ENCODE assay signal across 8 mouse cellular contexts in the genomic region with DNA sequence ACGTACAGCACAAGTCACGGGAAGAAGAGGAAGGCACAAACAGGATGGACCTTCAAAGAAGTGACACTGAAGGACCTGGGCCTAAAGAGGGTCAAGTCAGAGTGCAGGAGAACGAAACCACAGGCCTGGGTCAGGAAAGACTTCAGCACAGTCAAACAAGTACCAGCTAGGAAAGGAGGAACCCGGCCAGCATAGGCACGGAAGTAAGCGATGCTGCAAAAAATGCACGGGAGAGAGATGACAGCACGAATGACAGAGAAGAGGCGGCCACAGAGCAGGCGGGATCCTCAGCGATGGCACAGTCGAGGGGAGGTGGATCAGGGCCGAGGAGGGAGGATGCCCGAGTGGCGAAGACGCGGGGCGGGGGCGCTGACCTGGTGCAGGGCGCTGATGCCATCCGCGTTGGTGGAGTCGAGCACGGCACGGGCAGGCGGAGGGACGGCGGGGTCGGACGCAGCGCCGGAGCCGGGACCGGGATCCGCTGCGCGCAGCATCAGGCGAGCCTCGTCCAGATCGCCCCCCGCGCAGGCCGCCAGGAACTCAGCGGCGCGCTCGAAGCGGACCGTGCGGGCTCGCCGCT. TPM values are rescaled to one million over a fixed set of nuclear protein-coding genes. Genes with fewer than 3 reads are reported as not detected.
DNase-seq lines count a peak whose midpoint lies in the region; ATAC-seq and TF ChIP-seq lines count a peak whose summit lies in the region.

No protein-coding gene starts in this region.

- peaks cover 51% of the 10 kb centered on the region for H3K79me2 ChIP-seq in macrophage (ENCODE audit: inconsistent target)

- H3K4me3 ChIP-seq in ES-Bruce4 (ENCODE audit: low read depth, low read length) = peak overlapping the region; percentile 91
- H3K4me3 ChIP-seq in bone marrow, adult 2 months (replicated peaks; ENCODE audit: control insufficient read depth, low read depth, low read length) = peak overlapping the region; percentile 98
- H3K4me3 ChIP-seq in forebrain, embryonic 10.5 days = peak overlapping the region; percentile 94
- H3K4me3 ChIP-seq in hindbrain, embryonic 14.5 days (replicated peaks; ENCODE audit: low read length) = peak overlapping the region; percentile 88
- H3K4me3 ChIP-seq in macrophage (ENCODE audit: inconsistent target) = peak overlapping the region; percentile 64

- TF ChIP-seq CTCF in ES-Bruce4 (IDR thresholded peaks at IDR 0.05; ENCODE audit: low read depth, low read length) = no peak
- TF ChIP-seq CTCF in bone marrow, adult 2 months (IDR thresholded peaks at IDR 0.05; ENCODE audit: control insufficient read depth, insufficient read depth, low read length) = no peak

- H3K9ac ChIP-seq in ES-Bruce4 (ENCODE audit: low read depth, poor library complexity, severe bottlenecking) = peak overlapping the region; percentile 91
- peak overlapping the region; percentile 96 for H3K9ac ChIP-seq in hindbrain, embryonic 14.5 days

- H3K4me2 ChIP-seq in hindbrain, embryonic 14.5 days (replicated peaks) = peak overlapping the region; percentile 89

- no peaks in the 10 kb centered on the region for H3K27me3 ChIP-seq in ES-Bruce4 (ENCODE audit: control insufficient read depth, insufficient read depth, low read length, poor library complexity, severe bottlenecking)
- H3K27me3 ChIP-seq in forebrain, embryonic 10.5 days (ENCODE audit: poor library complexity, severe bottlenecking) = no peaks in the 10 kb centered on the region
- no peaks in the 10 kb centered on the region for H3K27me3 ChIP-seq in hindbrain, embryonic 14.5 days (ENCODE audit: control insufficient read depth, insufficient read depth, low read length)

- no peak for TF ChIP-seq EP300 in ES-Bruce4 (IDR thresholded peaks at IDR 0.05; ENCODE audit: insufficient read depth, low read depth, low read length)

- DNase-seq in forebrain, embryonic 10.5 days (ENCODE audit: extremely low spot score, low spot score) = peak; percentile 43
- DNase-seq in hindbrain, embryonic 14.5 days (ENCODE audit: low spot score) = peak; percentile 37
- DNase-seq in left cerebral cortex, adult 8-10 months (ENCODE audit: low spot score in 2 of 2) = peak; percentile 25 to 42
- peak; percentile 48 for DNase-seq in right cerebral cortex, postnatal 25 days
- no peak for DNase-seq in c-Kit-positive CD71-positive TER-119-positive erythroid progenitor cells, embryonic 14.5 days (ENCODE audit: low spot score)

- H3K36me3 ChIP-seq in ES-Bruce4 (ENCODE audit: control insufficient read depth, insufficient read depth, low read length, poor library complexity, severe bottlenecking) (no peaks in the 10 kb centered on the region), macrophage (ENCODE audit: inconsistent target) (peaks cover 14% of the 10 kb centered on the region; the same call in 1 of the 2 replicates)
- peaks cover 23% of the 10 kb centered on the region for H3K36me3 ChIP-seq in forebrain, embryonic 10.5 days (replicated peaks)
- peaks cover 12% of the 10 kb centered on the region for H3K36me3 ChIP-seq in hindbrain, embryonic 14.5 days (replicated peaks; ENCODE audit: control insufficient read depth, insufficient read depth)

- H3K27ac ChIP-seq in ES-Bruce4 (ENCODE audit: insufficient read depth, low read length) (no peak overlapping the region), macrophage (peak overlapping the region; percentile 75)
- peak overlapping the region; percentile 78 for H3K27ac ChIP-seq in bone marrow, adult 2 months (ENCODE audit: control insufficient read depth, insufficient read depth, low read depth, low read length, poor library complexity)
- peak overlapping the region; percentile 93 for H3K27ac ChIP-seq in forebrain, embryonic 10.5 days
- H3K27ac ChIP-seq in hindbrain, embryonic 14.5 days = peak overlapping the region; percentile 86

- under 1% methylated on average over 46 of the region's 52 CpGs for WGBS in bone marrow, adult 2 months
- under 1% methylated on average over 47 of the region's 52 CpGs for WGBS in forebrain, embryonic 10.5 days
- WGBS in hindbrain, embryonic 14.5 days = 0% methylated on average over 43 of the region's 52 CpGs
- under 1% methylated on average over 52 of the region's 52 CpGs for WGBS in macrophage (ENCODE audit: missing documents)

- peak; percentile 51 for ATAC-seq in hindbrain, embryonic 14.5 days (ENCODE audit: low FRiP score)

- no peaks in the 10 kb centered on the region for H3K9me3 ChIP-seq in ES-Bruce4 (replicated peaks; ENCODE audit: control insufficient read depth, insufficient read depth, low read length, poor library complexity, severe bottlenecking)
- no peaks in the 10 kb centered on the region for H3K9me3 ChIP-seq in forebrain, embryonic 10.5 days
- H3K9me3 ChIP-seq in hindbrain, embryonic 14.5 days (ENCODE audit: control insufficient read depth, low read length) = no peaks in the 10 kb centered on the region

- no peak for TF ChIP-seq POLR2A in ES-Bruce4 (IDR thresholded peaks at IDR 0.05; ENCODE audit: insufficient read depth, low read length)
- TF ChIP-seq POLR2A in bone marrow, adult 2 months (IDR thresholded peaks at IDR 0.05; ENCODE audit: borderline replicate concordance, control insufficient read depth, low read depth, low read length) = no peak

- no peaks in the 10 kb centered on the region for H3K4me1 ChIP-seq in ES-Bruce4 (ENCODE audit: control insufficient read depth, insufficient read depth, low read length)
- peaks cover 10% of the 10 kb centered on the region for H3K4me1 ChIP-seq in bone marrow, adult 2 months (ENCODE audit: control insufficient read depth, insufficient read depth, low read length)
- H3K4me1 ChIP-seq in forebrain, embryonic 10.5 days = peaks cover 43% of the 10 kb centered on the region
- peaks cover 33% of the 10 kb centered on the region for H3K4me1 ChIP-seq in hindbrain, embryonic 14.5 days (replicated peaks; ENCODE audit: control insufficient read depth, insufficient read depth, low read length)

RNA-seq across cellular contexts. Expression of a gene that starts 0.5 kb away (rescaled TPM):
- polyA plus RNA-seq in ES-Bruce4 (2011; ENCODE audit: insufficient read depth, insufficient read length, low read depth, missing spikeins) (63.1 and 68.7 TPM in 2 replicates), macrophage (2018) (102 to 126 TPM (median 108 TPM) in 3 replicates)
- polyA plus RNA-seq in bone marrow, adult 2 months (2011; ENCODE audit: insufficient read depth, insufficient read length, low replicate concordance, missing spikeins) = 163 and 340 TPM in 2 replicates
- polyA plus RNA-seq in forebrain, embryonic 10.5 days (2016; fragmentation: Nextera tagmentation; extraction: Ambion mirVana) = 34.2 and 34.8 TPM in 2 replicates
- 50.1 and 54.7 TPM in 2 replicates for polyA plus RNA-seq in hindbrain, embryonic 14.5 days (2014; fragmentation: Nextera tagmentation; extraction: Ambion mirVana)
- total RNA-seq in left cerebral cortex, adult 8-10 months (2022) = 100 to 1,000 TPM; 142 to 158 (median 151) TPM
- 1,000 to 10,000 TPM in 4 of 26 experiments, 100 to 1,000 TPM in 22; 252 to 1,368 (median 799) TPM for total RNA-seq in macrophage (2018; cell fraction: chromatin; rRNA removed)
- total RNA-seq in macrophage (2018; cell fraction: cytosol; rRNA removed) = 100 to 1,000 TPM in 8 of 26 experiments, 10 to 100 TPM in 18; 58.8 to 146 (median 96.2) TPM
- 100 to 1,000 TPM; 121 to 560 (median 335) TPM for total RNA-seq in macrophage (2018; cell fraction: nucleus; rRNA removed)

RNA-seq across cellular contexts. Expression of a gene that starts 15.2 kb away (rescaled TPM):
- 20.2 and 20.7 TPM in 2 replicates for polyA plus RNA-seq in ES-Bruce4 (2011; ENCODE audit: insufficient read depth, insufficient read length, low read depth, missing spikeins)
- polyA plus RNA-seq in bone marrow, adult 2 months (2011; ENCODE audit: insufficient read depth, insufficient read length, low replicate concordance, missing spikeins) = 7.4 and 30.5 TPM in 2 replicates
- polyA plus RNA-seq in forebrain, embryonic 10.5 days (2016; fragmentation: Nextera tagmentation; extraction: Ambion mirVana) = 4.3 and 4.5 TPM in 2 replicates
- polyA plus RNA-seq in hindbrain, embryonic 14.5 days (2014; fragmentation: Nextera tagmentation; extraction: Ambion mirVana) = 1.8 and 3.9 TPM in 2 replicates
- 10 to 100 TPM in 1 of 4 experiments, 1 to 10 TPM in 3; 7.5 to 10.9 (median 8.2) TPM for total RNA-seq in left cerebral cortex, adult 8-10 months (2022)
- 1 to 10 TPM in 5 of 26 experiments, under 1 TPM in 1, not detected in 20; 0.92 to 2.8 (median 1.8) TPM for total RNA-seq in macrophage (2018; cell fraction: chromatin; rRNA removed)
- total RNA-seq in macrophage (2018; cell fraction: cytosol; rRNA removed) = 1 to 10 TPM in 21 of 26 experiments, under 1 TPM in 5; 0.63 to 2.5 (median 1.4) TPM
- 1 to 10 TPM in 10 of 26 experiments, under 1 TPM in 3, not detected in 13; 0.58 to 2.8 (median 1.5) TPM for total RNA-seq in macrophage (2018; cell fraction: nucleus; rRNA removed)
- polyA plus RNA-seq in macrophage (2018) = 2.4 to 3.6 TPM (median 3.2 TPM) in 3 replicates

RNA-seq across cellular contexts. Expression of a gene that starts 23.0 kb away (rescaled TPM):
- polyA plus RNA-seq in ES-Bruce4 (2011; ENCODE audit: insufficient read depth, insufficient read length, low read depth, missing spikeins) = 10.0 and 11.5 TPM in 2 replicates
- 4.9 and 25.9 TPM in 2 replicates for polyA plus RNA-seq in bone marrow, adult 2 months (2011; ENCODE audit: insufficient read depth, insufficient read length, low replicate concordance, missing spikeins)
- polyA plus RNA-seq in forebrain, embryonic 10.5 days (2016; fragmentation: Nextera tagmentation; extraction: Ambion mirVana) = 1.8 and 1.9 TPM in 2 replicates
- 0.36 and 0.46 TPM in 2 replicates for polyA plus RNA-seq in hindbrain, embryonic 14.5 days (2014; fragmentation: Nextera tagmentation; extraction: Ambion mirVana)
- total RNA-seq in left cerebral cortex, adult 8-10 months (2022) = 1 to 10 TPM; 1.9 to 4.5 (median 4.1) TPM
- total RNA-seq in macrophage (2018; cell fraction: chromatin; rRNA removed) = 100 to 1,000 TPM in 9 of 26 experiments, 10 to 100 TPM in 17; 16.3 to 147 (median 47.9) TPM
- 1 to 10 TPM in 8 of 26 experiments, under 1 TPM in 17, not detected in 1; 0.30 to 6.8 (median 0.89) TPM for total RNA-seq in macrophage (2018; cell fraction: cytosol; rRNA removed)
- 10 to 100 TPM; 13.1 to 93.0 (median 33.9) TPM for total RNA-seq in macrophage (2018; cell fraction: nucleus; rRNA removed)
- 0.57 to 2.9 TPM (median 2.8 TPM) in 3 replicates for polyA plus RNA-seq in macrophage (2018)

RNA-seq across cellular contexts. Expression of a gene that starts 31.3 kb away (rescaled TPM):
- polyA plus RNA-seq in ES-Bruce4 (2011; ENCODE audit: insufficient read depth, insufficient read length, low read depth, missing spikeins) (9.2 and 10.0 TPM in 2 replicates), macrophage (2018) (2.2 to 5.6 TPM (median 2.3 TPM) in 3 replicates)
- polyA plus RNA-seq in bone marrow, adult 2 months (2011; ENCODE audit: insufficient read depth, insufficient read length, low replicate concordance, missing spikeins) = 1.2 and 2.2 TPM in 2 replicates
- 2.7 and 3.2 TPM in 2 replicates for polyA plus RNA-seq in forebrain, embryonic 10.5 days (2016; fragmentation: Nextera tagmentation; extraction: Ambion mirVana)
- polyA plus RNA-seq in hindbrain, embryonic 14.5 days (2014; fragmentation: Nextera tagmentation; extraction: Ambion mirVana) = 1.0 and 1.5 TPM in 2 replicates
- under 1 TPM; 0.22 to 0.79 (median 0.30) TPM for total RNA-seq in left cerebral cortex, adult 8-10 months (2022)
- total RNA-seq in macrophage (2018; cell fraction: chromatin; rRNA removed) = 10 to 100 TPM in 14 of 26 experiments, 1 to 10 TPM in 12; 4.2 to 44.0 (median 14.8) TPM
- 10 to 100 TPM in 12 of 26 experiments, 1 to 10 TPM in 14; 2.2 to 17.1 (median 6.9) TPM for total RNA-seq in macrophage (2018; cell fraction: cytosol; rRNA removed)
- total RNA-seq in macrophage (2018; cell fraction: nucleus; rRNA removed) = 10 to 100 TPM in 18 of 26 experiments, 1 to 10 TPM in 8; 3.4 to 34.9 (median 12.7) TPM

RNA-seq across cellular contexts. Expression of a gene that starts 40.5 kb away (rescaled TPM):
- 7.0 and 13.2 TPM in 2 replicates for polyA plus RNA-seq in ES-Bruce4 (2011; ENCODE audit: insufficient read depth, insufficient read length, low read depth, missing spikeins)
- polyA plus RNA-seq in bone marrow, adult 2 months (2011; ENCODE audit: insufficient read depth, insufficient read length, low replicate concordance, missing spikeins) = 7.3 and 16.5 TPM in 2 replicates
- polyA plus RNA-seq in forebrain, embryonic 10.5 days (2016; fragmentation: Nextera tagmentation; extraction: Ambion mirVana) = 1.3 and 2.4 TPM in 2 replicates
- polyA plus RNA-seq in hindbrain, embryonic 14.5 days (2014; fragmentation: Nextera tagmentation; extraction: Ambion mirVana) = 6.6 and 7.3 TPM in 2 replicates
- 1 to 10 TPM; 1.5 to 3.6 (median 2.9) TPM for total RNA-seq in left cerebral cortex, adult 8-10 months (2022)
- total RNA-seq in macrophage (2018; cell fraction: chromatin; rRNA removed) = 10 to 100 TPM; 11.9 to 95.9 (median 37.0) TPM
- total RNA-seq in macrophage (2018; cell fraction: cytosol; rRNA removed) = 1 to 10 TPM in 23 of 26 experiments, under 1 TPM in 3; 0.88 to 5.4 (median 2.5) TPM
- total RNA-seq in macrophage (2018; cell fraction: nucleus; rRNA removed) = 10 to 100 TPM in 13 of 26 experiments, 1 to 10 TPM in 12, under 1 TPM in 1; 0.87 to 32.0 (median 10.2) TPM
- 0.30 to 3.9 TPM (median 3.1 TPM) in 3 replicates for polyA plus RNA-seq in macrophage (2018)
